Mouse (Mus musculus): ENCODE measurements around the gene Selenos. TPM values are rescaled to one million over a fixed set of nuclear protein-coding genes. Genes with fewer than 3 reads are reported as not detected.

Gene Selenos
- polyA plus RNA-seq (2021; fragmentation: Nextera tagmentation) = 88.4 and 109 TPM in 2 replicates
- long read RNA-seq, experiment 1, transcript Selenos-201 (6 exons, 1,191 nt) = major isoform, 105 of 122 reads
- long read RNA-seq, experiment 1, partial matches to known transcripts = 8 of 122 reads
- long read RNA-seq, experiment 1, other reads (novel, unspliced or antisense) = 4 of 122 reads
- long read RNA-seq, experiment 2, transcript Selenos-201 (6 exons, 1,191 nt) = major isoform, 94 of 149 reads
- long read RNA-seq, experiment 2, partial matches to known transcripts = 48 of 149 reads
- long read RNA-seq, experiment 2, other reads (novel, unspliced or antisense) = 1 of 149 reads

GRCm38 (mm10) chr7:66079364-66080230 is at the start of gene Selenos:
TSS of gene Selenos (plus strand) at chr7:66079649.

DNA sequence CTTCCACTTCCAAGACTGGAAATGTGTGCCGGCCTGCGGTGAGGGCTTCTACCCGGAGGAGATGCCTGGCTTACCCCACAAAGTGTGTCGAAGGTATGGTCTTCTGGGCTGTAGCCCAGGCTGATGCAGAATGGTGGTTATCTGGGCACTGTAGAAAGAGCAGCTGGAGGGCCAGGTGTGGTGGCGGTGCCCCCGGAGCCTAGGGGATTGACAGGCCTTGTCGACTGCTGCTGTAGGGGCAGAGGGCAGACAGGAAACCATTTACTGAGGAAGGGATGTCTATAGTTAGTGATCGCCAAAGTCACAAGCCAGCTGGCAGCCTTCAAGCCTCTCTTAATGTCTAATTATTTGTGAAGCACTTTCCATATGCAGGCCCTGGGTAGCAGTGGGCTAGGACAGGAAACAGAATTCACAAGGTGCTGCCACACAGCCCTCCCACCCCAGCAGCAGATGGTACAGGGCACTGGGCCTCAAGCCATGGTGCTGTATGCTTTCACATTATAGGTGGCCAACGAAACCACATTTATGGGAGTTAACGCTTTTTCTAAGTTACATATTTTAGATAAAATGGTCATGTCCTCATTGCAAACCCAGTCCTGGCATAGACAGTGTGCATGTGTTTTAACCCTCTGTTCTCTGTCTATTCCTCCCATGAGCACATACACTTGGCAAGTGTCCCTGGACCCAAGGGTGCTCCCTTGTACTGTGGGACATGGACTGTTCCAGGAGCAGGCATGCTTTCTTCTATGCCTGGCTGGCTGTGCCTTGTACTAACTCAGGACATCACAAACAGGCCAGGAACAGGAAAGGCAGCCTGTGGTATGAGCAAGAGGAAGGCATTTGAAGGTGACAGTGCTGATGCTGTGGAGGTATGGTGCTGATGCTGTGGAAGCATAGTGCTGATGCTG is 35.6 kb upstream of the Selenos start, which contains the start of gene Gm45213:
Gene Gm45213, plus strand, starts transcription at position 51 of the 908 bp plus-strand sequence.

GRCm38 (mm10) chr7:66058703-66059102 is 20.7 kb upstream of the Selenos start, which contains the start of gene Snrpa1:
TSS of gene Snrpa1 (plus strand) at chr7:66059003.

GRCm38 (mm10) chr7:66108961-66109854 is 29.8 kb downstream of the Selenos start, which contains the start of gene Chsy1:
TSS of gene Chsy1 (plus strand) at chr7:66109515.

Other genes with a start within 250 kb of the Selenos start
- 2.7 and 5.4 TPM in 2 replicates for gene Pcsk6, start 217.9 kb upstream of the Selenos start, polyA plus RNA-seq (2021; fragmentation: Nextera tagmentation)
- gene Gm45213, start 36.0 kb upstream of the Selenos start, polyA plus RNA-seq (2021; fragmentation: Nextera tagmentation) = not detected in 2 replicates
- gene Snrpa1, start 20.6 kb upstream of the Selenos start, polyA plus RNA-seq (2021; fragmentation: Nextera tagmentation) = 64.5 and 77.2 TPM in 2 replicates
- 2.4 and 4.3 TPM in 2 replicates for gene Chsy1, start 29.9 kb downstream of the Selenos start, polyA plus RNA-seq (2021; fragmentation: Nextera tagmentation)